Mouse (Mus musculus): ENCODE results near the gene Gm38394. TPM values are rescaled to one million over a fixed set of nuclear protein-coding genes. Genes with fewer than 3 reads are reported as not detected.
"Not testable (repeated sequence)": the region's sequence is repeated elsewhere in the genome, so short reads cannot be mapped to it uniquely, and the experiment has no call there.

The Gm38394 gene
- polyA plus RNA-seq, 1 experiment = 81.1 TPM

GRCm38 (mm10) chr1:133668618-133669017, 7.5 kb upstream of the Gm38394 start:
- H3K4me3 ChIP-seq (ENCODE audit: low read depth, low read length) = peak overlapping the region; percentile 98
- H3K9ac ChIP-seq (ENCODE audit: low read depth, poor library complexity, severe bottlenecking) = peak overlapping the region; percentile 99
- peaks cover 7% of the 10 kb centered on the region for H3K36me3 ChIP-seq (ENCODE audit: control insufficient read depth, insufficient read depth, low read length, poor library complexity, severe bottlenecking)

DNA sequence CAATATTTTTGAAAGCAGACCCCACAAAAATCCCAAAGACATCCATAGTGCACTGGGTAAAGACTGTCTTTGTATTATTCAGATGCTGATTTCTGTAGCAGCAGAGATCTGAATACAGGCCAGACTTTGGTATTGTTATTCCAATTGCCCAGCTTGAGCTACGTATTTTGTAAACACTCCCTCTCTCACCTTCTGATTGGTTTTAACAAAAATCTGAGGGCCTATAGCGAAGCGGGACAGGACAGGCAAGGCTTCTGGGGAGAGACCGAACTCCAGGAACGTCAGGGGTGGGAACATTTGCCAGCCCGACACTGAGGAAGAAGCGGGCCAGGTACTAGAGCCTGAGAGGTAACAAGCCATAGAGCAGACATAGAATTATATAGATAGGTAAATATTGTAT, 6.6 kb upstream of the Gm38394 start:
- Histone ChIP-seq H3K27me3 (ENCODE audit: control insufficient read depth, insufficient read depth, low read length, poor library complexity, severe bottlenecking) (no peaks in the 10 kb centered on the region), H3K4me1 (ENCODE audit: control insufficient read depth, insufficient read depth, low read length) (peaks cover 8% of the 10 kb centered on the region), H3K4me3 (ENCODE audit: low read depth, low read length) (peak overlapping the region; percentile 14; the same call in 1 of the 2 replicates), H3K9me3 (replicated peaks; ENCODE audit: control insufficient read depth, insufficient read depth, low read length, poor library complexity, severe bottlenecking) (no peaks in the 10 kb centered on the region), H3K9ac (ENCODE audit: low read depth, poor library complexity, severe bottlenecking) (peak overlapping the region; percentile 99; the same call in 1 of the 2 replicates), H3K27ac (ENCODE audit: insufficient read depth, low read length) (peak overlapping the region; percentile 80), H3K36me3 (ENCODE audit: control insufficient read depth, insufficient read depth, low read length, poor library complexity, severe bottlenecking) (peaks cover 7% of the 10 kb centered on the region)
- TF ChIP-seq CTCF (IDR thresholded peaks at IDR 0.05; ENCODE audit: low read depth, low read length) (no peak), POLR2A (IDR thresholded peaks at IDR 0.05; ENCODE audit: insufficient read depth, low read length) (peak; percentile 92), EP300 (IDR thresholded peaks at IDR 0.05; ENCODE audit: insufficient read depth, low read depth, low read length) (peak; percentile 64)

More at GRCm38 (mm10) chr1:133668618-133669017, 7.5 kb upstream of the Gm38394 start:
- Histone ChIP-seq H3K9me3 (replicated peaks; ENCODE audit: control insufficient read depth, insufficient read depth, low read length, poor library complexity, severe bottlenecking) (no peaks in the 10 kb centered on the region), H3K27me3 (ENCODE audit: control insufficient read depth, insufficient read depth, low read length, poor library complexity, severe bottlenecking) (no peaks in the 10 kb centered on the region), H3K27ac (ENCODE audit: insufficient read depth, low read length) (peak overlapping the region; percentile 93), H3K4me1 (ENCODE audit: control insufficient read depth, insufficient read depth, low read length) (peaks cover 6% of the 10 kb centered on the region)
- TF ChIP-seq CTCF (IDR thresholded peaks at IDR 0.05; ENCODE audit: low read depth, low read length) (no peak), EP300 (IDR thresholded peaks at IDR 0.05; ENCODE audit: insufficient read depth, low read depth, low read length) (no peak), POLR2A (IDR thresholded peaks at IDR 0.05; ENCODE audit: insufficient read depth, low read length) (no peak)

DNA sequence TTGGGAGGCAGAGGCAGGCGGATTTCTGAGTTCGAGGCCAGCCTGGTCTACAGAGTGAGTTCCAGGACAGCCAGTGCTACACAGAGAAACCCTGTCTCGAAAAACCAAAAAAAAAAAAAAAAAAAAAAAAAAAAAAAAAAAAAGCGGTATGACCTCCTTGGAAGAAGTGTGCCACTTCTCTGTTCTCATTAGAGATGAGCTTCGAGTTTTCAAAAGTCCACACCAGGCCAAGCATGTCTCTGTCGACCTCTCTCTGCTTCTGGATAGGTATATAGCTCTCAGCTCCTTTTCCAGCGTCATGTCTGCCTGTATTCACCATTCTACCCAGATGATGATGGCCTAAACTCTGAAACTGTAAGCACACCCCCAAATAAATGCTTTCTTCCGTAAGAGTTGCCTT, 4.6 kb upstream of the Gm38394 start:
- not testable (repeated sequence) for H3K4me1 ChIP-seq (ENCODE audit: control insufficient read depth, insufficient read depth, low read length); H3K36me3 ChIP-seq (ENCODE audit: control insufficient read depth, insufficient read depth, low read length, poor library complexity, severe bottlenecking); H3K9me3 ChIP-seq (replicated peaks; ENCODE audit: control insufficient read depth, insufficient read depth, low read length, poor library complexity, severe bottlenecking); H3K27me3 ChIP-seq (ENCODE audit: control insufficient read depth, insufficient read depth, low read length, poor library complexity, severe bottlenecking)
- Histone ChIP-seq H3K27ac (ENCODE audit: insufficient read depth, low read length) (peak overlapping the region; percentile 84), H3K4me3 (ENCODE audit: low read depth, low read length) (peak overlapping the region; percentile 55), H3K9ac (ENCODE audit: low read depth, poor library complexity, severe bottlenecking) (peak overlapping the region; percentile 82)

DNA sequence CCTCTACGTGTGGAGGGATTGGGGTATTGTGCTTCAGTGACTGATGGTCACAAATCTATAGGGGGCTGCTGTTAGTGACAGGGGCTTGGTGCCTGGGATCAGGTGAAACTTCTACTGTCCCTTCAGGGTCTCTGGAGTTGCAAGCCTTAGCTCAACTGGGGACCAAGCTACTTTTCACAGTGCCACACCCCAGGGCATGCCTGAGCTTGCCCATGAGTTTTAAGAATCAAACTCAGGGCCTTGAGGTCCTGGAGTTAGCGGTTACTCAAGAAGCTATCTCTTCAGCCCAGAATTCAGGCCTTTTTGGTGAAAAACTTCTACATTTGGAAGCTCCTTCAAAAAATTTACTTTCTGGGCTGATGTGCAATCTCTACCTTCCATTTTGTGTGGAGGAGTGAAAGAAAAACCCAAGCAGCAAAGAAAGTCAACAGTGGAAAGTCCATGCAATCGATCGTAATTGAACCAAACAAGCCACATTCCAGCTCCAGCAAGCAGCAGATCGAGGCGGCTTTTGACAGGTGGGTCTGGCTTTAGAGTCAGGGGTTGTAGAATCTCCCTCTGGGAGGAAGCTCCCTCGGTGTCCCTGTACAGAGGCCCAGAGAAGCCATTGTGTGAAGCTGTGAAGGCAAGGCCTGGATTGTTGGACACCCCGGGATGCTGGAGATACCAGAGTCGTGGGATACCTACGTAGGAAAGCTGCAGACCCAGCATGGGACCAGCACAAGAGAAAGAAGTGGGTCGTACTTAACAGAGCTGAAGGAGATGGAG, 3.3 kb upstream of the Gm38394 start:
- H3K4me1 ChIP-seq (ENCODE audit: control insufficient read depth, insufficient read depth, low read length) = peaks cover 6% of the 10 kb centered on the region
- H3K4me3 ChIP-seq (ENCODE audit: low read depth, low read length) = peak overlapping the region; percentile 86
- peaks cover 14% of the 10 kb centered on the region for H3K36me3 ChIP-seq (ENCODE audit: control insufficient read depth, insufficient read depth, low read length, poor library complexity, severe bottlenecking)
- peak overlapping the region; percentile 82 for H3K9ac ChIP-seq (ENCODE audit: low read depth, poor library complexity, severe bottlenecking)
- no peaks in the 10 kb centered on the region for H3K9me3 ChIP-seq (replicated peaks; ENCODE audit: control insufficient read depth, insufficient read depth, low read length, poor library complexity, severe bottlenecking)
- H3K27me3 ChIP-seq (ENCODE audit: control insufficient read depth, insufficient read depth, low read length, poor library complexity, severe bottlenecking) = no peaks in the 10 kb centered on the region
- peak overlapping the region; percentile 95 for H3K27ac ChIP-seq (ENCODE audit: insufficient read depth, low read length)
- TF ChIP-seq EP300 (IDR thresholded peaks at IDR 0.05; ENCODE audit: insufficient read depth, low read depth, low read length) (peak; percentile 91), CTCF (IDR thresholded peaks at IDR 0.05; ENCODE audit: low read depth, low read length) (no peak), POLR2A (IDR thresholded peaks at IDR 0.05; ENCODE audit: insufficient read depth, low read length) (no peak)

DNA sequence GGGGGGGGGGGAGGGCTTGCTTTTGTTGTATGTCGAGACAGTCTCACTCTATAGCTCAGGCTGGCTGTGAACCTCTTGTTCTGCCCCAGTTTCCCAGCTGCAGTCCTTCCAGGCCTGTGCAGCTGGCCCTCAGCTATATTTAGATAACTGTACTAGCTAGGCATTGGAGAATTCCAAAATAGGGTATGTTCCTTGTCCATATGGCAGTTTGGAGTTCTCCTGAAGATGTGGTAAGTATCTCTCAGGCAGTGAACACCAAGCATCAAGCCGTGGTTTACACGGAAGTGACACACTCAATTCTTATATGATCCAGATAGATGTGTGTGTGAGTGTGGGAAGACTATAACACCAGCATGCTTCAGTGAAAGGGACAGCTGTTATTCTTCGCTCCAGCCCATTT, 2.3 kb upstream of the Gm38394 start:
- Histone ChIP-seq H3K36me3 (ENCODE audit: control insufficient read depth, insufficient read depth, low read length, poor library complexity, severe bottlenecking) (peaks cover 18% of the 10 kb centered on the region), H3K27me3 (ENCODE audit: control insufficient read depth, insufficient read depth, low read length, poor library complexity, severe bottlenecking) (no peaks in the 10 kb centered on the region), H3K27ac (ENCODE audit: insufficient read depth, low read length) (peak overlapping the region; percentile 95), H3K9me3 (replicated peaks; ENCODE audit: control insufficient read depth, insufficient read depth, low read length, poor library complexity, severe bottlenecking) (no peaks in the 10 kb centered on the region), H3K4me3 (ENCODE audit: low read depth, low read length) (no peak overlapping the region), H3K9ac (ENCODE audit: low read depth, poor library complexity, severe bottlenecking) (peak overlapping the region; percentile 82), H3K4me1 (ENCODE audit: control insufficient read depth, insufficient read depth, low read length) (peaks cover 6% of the 10 kb centered on the region)
- no peak for TF ChIP-seq CTCF (IDR thresholded peaks at IDR 0.05; ENCODE audit: low read depth, low read length)
- TF ChIP-seq EP300 (IDR thresholded peaks at IDR 0.05; ENCODE audit: insufficient read depth, low read depth, low read length) = no peak
- TF ChIP-seq POLR2A (IDR thresholded peaks at IDR 0.05; ENCODE audit: insufficient read depth, low read length) = no peak

GRCm38 (mm10) chr1:133662941-133663340, 1.8 kb upstream of the Gm38394 start:
- Histone ChIP-seq H3K4me1 (ENCODE audit: control insufficient read depth, insufficient read depth, low read length) (peaks cover 9% of the 10 kb centered on the region), H3K27ac (ENCODE audit: insufficient read depth, low read length) (peak overlapping the region; percentile 95), H3K36me3 (ENCODE audit: control insufficient read depth, insufficient read depth, low read length, poor library complexity, severe bottlenecking) (peaks cover 23% of the 10 kb centered on the region), H3K9ac (ENCODE audit: low read depth, poor library complexity, severe bottlenecking) (peak overlapping the region; percentile 82), H3K4me3 (ENCODE audit: low read depth, low read length) (no peak overlapping the region), H3K9me3 (replicated peaks; ENCODE audit: control insufficient read depth, insufficient read depth, low read length, poor library complexity, severe bottlenecking) (no peaks in the 10 kb centered on the region), H3K27me3 (ENCODE audit: control insufficient read depth, insufficient read depth, low read length, poor library complexity, severe bottlenecking) (no peaks in the 10 kb centered on the region)
- TF ChIP-seq EP300 (IDR thresholded peaks at IDR 0.05; ENCODE audit: insufficient read depth, low read depth, low read length) (no peak), CTCF (IDR thresholded peaks at IDR 0.05; ENCODE audit: low read depth, low read length) (no peak), POLR2A (IDR thresholded peaks at IDR 0.05; ENCODE audit: insufficient read depth, low read length) (no peak)
